Mouse (Mus musculus) B cell, adult 62 days (primary cell): ENCODE results near the gene Tmem167. TPM values are rescaled to one million over a fixed set of nuclear protein-coding genes. Genes with fewer than 3 reads are reported as not detected.

Experiments
- total RNA-seq: library from RNA; stranded (reverse); gene quantifications from 4 replicates; pipeline ENCODE4 v1.2.4, GENCODE M21; 2023

The Tmem167 gene
- total RNA-seq: 16.5 to 19.4 TPM (median 18.0 TPM) in 4 replicates

DNA sequence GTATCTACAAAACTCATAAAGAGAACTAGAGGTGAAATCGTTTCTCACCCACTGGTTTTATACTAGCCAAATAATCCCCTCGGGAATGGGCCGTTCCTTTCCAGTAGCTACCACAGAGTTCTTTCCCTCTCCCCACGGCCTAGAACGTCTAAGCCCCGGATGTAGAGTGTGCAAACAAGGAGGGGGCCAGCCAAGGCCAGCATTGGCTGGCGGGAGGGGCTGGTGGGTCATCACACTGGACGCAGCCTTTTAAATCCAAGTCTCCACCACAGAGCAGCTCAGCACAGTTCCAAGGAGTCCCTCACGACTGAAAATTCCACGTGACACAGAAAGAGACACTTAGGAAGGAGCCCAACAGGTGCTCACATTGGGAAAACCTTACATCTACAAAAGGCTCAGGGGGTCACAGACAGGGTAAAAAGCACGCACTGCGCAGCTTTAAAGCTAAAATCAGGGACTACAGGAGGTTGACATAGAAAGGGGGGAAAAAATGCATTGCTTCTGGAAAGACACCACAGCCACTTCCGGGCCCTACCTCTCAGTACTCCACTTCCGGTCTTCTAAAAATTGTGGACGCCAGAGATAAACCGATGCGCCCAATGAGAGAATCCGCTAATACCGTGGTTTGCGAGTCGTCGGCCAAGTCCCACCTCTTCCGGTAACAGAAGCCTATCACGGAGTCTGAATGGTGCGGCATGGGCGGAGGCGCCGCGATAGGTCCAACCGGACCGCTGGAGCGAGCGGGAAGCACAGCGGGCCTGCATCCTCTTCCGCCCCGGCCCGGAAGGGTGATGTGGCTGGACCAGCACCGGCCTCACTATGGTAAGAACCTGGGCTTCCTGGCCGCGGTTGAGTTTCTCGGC, at the start of gene Tmem167, which contains the start of gene Xrcc4:
Tmem167 (plus strand) TSS at position 162 of the 863 bp plus-strand sequence.
Xrcc4 (minus strand) TSS at position 647 of the 863 bp plus-strand sequence.

Other genes with a start within 250 kb of the Tmem167 start
- gene Xrcc4, start 485 bp downstream of the Tmem167 start, total RNA-seq: 15.8 to 31.3 TPM (median 21.0 TPM) in 4 replicates